Mouse (Mus musculus): ENCODE data around the gene Rnaseh2a.

GRCm38 (mm10) chr8:85016724-85017123 lies 47.2 kb upstream of the Rnaseh2a start:
- TF ChIP-seq POLR2A (IDR thresholded peaks at IDR 0.05; ENCODE audit: insufficient read depth, low read length) (no peak), CTCF (IDR thresholded peaks at IDR 0.05; ENCODE audit: low read depth, low read length) (no peak)

All from ES-Bruce4 (cell line).